Mouse (Mus musculus) adipocyte (in vitro differentiated cells): ENCODE data around the gene Dmkn.
"Not testable (repeated sequence)": the region's sequence is repeated elsewhere in the genome, so short reads cannot be mapped to it uniquely, and the experiment has no call there.

ENCODE experiments used
- DNase-seq: peaks from one replicate; pipeline ENCODE4 v3.0.0-alpha.2; 2016; ENCODE audit warnings: low spot score

The Dmkn gene

GRCm38 (mm10) chr7:30763456-30763855, at the start of gene Dmkn:
TSS of gene Dmkn (plus strand) at chr7:30763756.
- DNase-seq: no peak

- no peak for DNase-seq
Observed at GRCm38 (mm10) chr7:30717006-30717715, 46.4 kb upstream of the Dmkn start.

- no peak for DNase-seq
Observed at GRCm38 (mm10) chr7:30717716-30718046, 45.9 kb upstream of the Dmkn start.

- DNase-seq: no peak
Observed at GRCm38 (mm10) chr7:30719669-30720068, 43.9 kb upstream of the Dmkn start.

- DNase-seq: no peak
Observed at GRCm38 (mm10) chr7:30721286-30721685, 42.3 kb upstream of the Dmkn start.

- no peak for DNase-seq
Observed at GRCm38 (mm10) chr7:30723274-30723953, 40.1 kb upstream of the Dmkn start.

- DNase-seq: no peak
Observed at GRCm38 (mm10) chr7:30728214-30728613, 35.3 kb upstream of the Dmkn start.

GRCm38 (mm10) chr7:30728739-30729395, 34.7 kb upstream of the Dmkn start:
- peak; percentile 5 for DNase-seq

- DNase-seq: peak; percentile 91
Observed at GRCm38 (mm10) chr7:30729396-30730063, 34.0 kb upstream of the Dmkn start, which contains the start of gene Tmem147. TSS of gene Tmem147 (minus strand) at chr7:30729540.

GRCm38 (mm10) chr7:30730064-30730722, 33.4 kb upstream of the Dmkn start:
- DNase-seq: not testable (repeated sequence)

GRCm38 (mm10) chr7:30736211-30736610, 27.3 kb upstream of the Dmkn start:
- no peak for DNase-seq

GRCm38 (mm10) chr7:30742570-30742969, 21.0 kb upstream of the Dmkn start:
- DNase-seq: not testable (repeated sequence)

GRCm38 (mm10) chr7:30743617-30744016, 19.9 kb upstream of the Dmkn start, which contains the start of gene Gapdhs:
TSS of gene Gapdhs (minus strand) at chr7:30743681.
- peak; percentile 13 for DNase-seq

- DNase-seq: peak; percentile 71
Observed at GRCm38 (mm10) chr7:30744022-30744598, 19.4 kb upstream of the Dmkn start.

GRCm38 (mm10) chr7:30747525-30748204, 15.9 kb upstream of the Dmkn start:
- no peak for DNase-seq

GRCm38 (mm10) chr7:30749824-30750606, 13.5 kb upstream of the Dmkn start:
- DNase-seq: no peak

GRCm38 (mm10) chr7:30751086-30751669, 12.4 kb upstream of the Dmkn start, which contains the start of gene Sbsn:
TSS of gene Sbsn (plus strand) at chr7:30751471.
- no peak for DNase-seq

- no peak for DNase-seq
Observed at GRCm38 (mm10) chr7:30757001-30757400, 6.6 kb upstream of the Dmkn start.

GRCm38 (mm10) chr7:30758853-30759252, 4.7 kb upstream of the Dmkn start:
- peak; percentile 32 for DNase-seq
